Mouse (Mus musculus) CD4-positive naive resting alpha-beta T cell, adult 76 days (primary cell): ENCODE measurements around the gene Clca3a2. TPM values are rescaled to one million over a fixed set of nuclear protein-coding genes. Genes with fewer than 3 reads are reported as not detected.

Experiments
- total RNA-seq: library from RNA; stranded (reverse); gene quantifications from one replicate; pipeline ENCODE4 v1.2.4, GENCODE M21; 2023

Gene Clca3a2
- total RNA-seq = not detected

GRCm38 (mm10) chr3:144819219-144819618, at the start of gene Clca3a2:
Gene Clca3a2, minus strand, starts transcription at chr3:144819494.

GRCm38 (mm10) chr3:144849014-144849556, 29.8 kb upstream of the Clca3a2 start, which contains the start of gene Clca3b:
Gene Clca3b, minus strand, starts transcription at chr3:144849357.

DNA sequence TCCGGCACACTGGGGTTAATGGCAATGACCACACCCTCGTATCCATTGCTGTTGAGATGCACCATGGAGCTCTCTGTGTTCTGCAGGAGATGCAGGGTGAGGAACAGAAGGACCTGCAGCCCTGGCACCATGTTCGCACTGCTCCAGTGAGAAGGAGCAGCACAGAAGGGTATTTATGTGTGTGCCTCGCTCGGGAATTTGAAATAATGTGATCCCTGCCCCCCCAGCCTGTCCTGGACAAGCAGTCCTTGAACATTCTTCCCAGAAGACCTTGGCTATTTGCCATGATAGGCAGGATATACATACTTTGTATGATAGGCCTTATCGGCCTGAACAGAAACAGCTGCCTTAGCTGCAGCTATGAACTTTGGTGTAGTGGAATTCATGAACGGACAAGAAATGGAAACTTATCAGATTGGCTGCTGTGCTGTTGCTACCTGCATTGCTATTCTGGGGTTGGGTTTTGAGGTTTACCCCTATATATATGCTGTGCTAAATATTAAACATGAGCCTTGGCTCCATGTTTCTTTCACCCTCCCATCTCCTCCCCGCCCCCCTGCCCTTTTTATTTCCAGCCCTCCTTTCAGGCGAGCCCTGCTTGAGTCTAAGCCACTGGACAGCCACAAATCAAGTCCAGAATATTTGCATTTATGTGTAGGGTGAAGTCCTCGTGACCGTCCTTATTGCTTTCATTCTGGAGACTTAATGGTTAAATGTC, 58.5 kb downstream of the Clca3a2 start, which contains the start of gene Clca3a1:
TSS of gene Clca3a1 (minus strand) at position 386 of the 718 bp plus-strand sequence.

Other genes with a start within 250 kb of the Clca3a2 start
- 14.4 TPM for gene Hs2st1, start 249.3 kb downstream of the Clca3a2 start, total RNA-seq
- gene Selenof, start 249.2 kb downstream of the Clca3a2 start, total RNA-seq = 132 TPM
- 101 TPM for gene Sh3glb1, start 99.2 kb downstream of the Clca3a2 start, total RNA-seq
- gene Clca3a1, start 58.5 kb downstream of the Clca3a2 start, total RNA-seq = not detected
- not detected for gene Clca3b, start 29.9 kb upstream of the Clca3a2 start, total RNA-seq
- gene Clca4b, start 113.0 kb upstream of the Clca3a2 start, total RNA-seq = not detected
- gene Clca4a, start 155.6 kb upstream of the Clca3a2 start, total RNA-seq = not detected
- gene Clca1, start 213.3 kb upstream of the Clca3a2 start, total RNA-seq = not detected